Mouse (Mus musculus) forebrain, postnatal 0 days (tissue): ENCODE results near the gene Fzr1. TPM values are rescaled to one million over a fixed set of nuclear protein-coding genes. Genes with fewer than 3 reads are reported as not detected.

Experiments
- ATAC-seq: fragments of 200-750 bp; cut with Nextera tagmentation; 2 replicates; pipeline ENCODE4 v1.8.0; 2017; ENCODE audit warnings: mild to moderate bottlenecking, moderate library complexity
- DNase-seq: peaks from one replicate; pipeline ENCODE4 v3.0.0-alpha.2; 2015
- H3K27ac ChIP-seq: fragments of 300-500 bp; sonication (generic); 2 replicates; pipeline ENCODE4 v1.5.1; 2014; ENCODE audit warnings: low read depth, mild to moderate bottlenecking, antibody characterized with exemption, low read length, moderate library complexity, mixed read lengths
- H3K27me3 ChIP-seq: fragments of 300-500 bp; sonication (generic); 2 replicates; pipeline ENCODE4 v1.6.1; 2014; ENCODE audit warnings: mild to moderate bottlenecking, low read length, mixed read lengths; ENCODE audit not compliant: insufficient read depth
- H3K36me3 ChIP-seq: fragments of 300-500 bp; sonication (generic); 2 replicates; pipeline ENCODE4 v1.6.1; 2014; ENCODE audit warnings: mild to moderate bottlenecking, moderate library complexity; ENCODE audit not compliant: insufficient read depth
- H3K4me1 ChIP-seq: fragments of 300-500 bp; sonication (generic); 2 replicates; pipeline ENCODE4 v1.6.1; 2014; ENCODE audit warnings: antibody characterized with exemption; ENCODE audit not compliant: insufficient read depth
- H3K4me2 ChIP-seq: fragments of 300-500 bp; sonication (generic); 2 replicates; pipeline ENCODE4 v1.6.1; 2014; ENCODE audit warnings: low read depth, mild to moderate bottlenecking, moderate library complexity
- H3K4me3 ChIP-seq: fragments of 300-500 bp; sonication (generic); 2 replicates; pipeline ENCODE4 v1.5.1; 2014; ENCODE audit warnings: low read depth, low read length, mixed read lengths
- H3K9ac ChIP-seq: fragments of 300-500 bp; sonication (generic); 2 replicates; pipeline ENCODE4 v1.6.1; 2014; ENCODE audit warnings: mild to moderate bottlenecking
- H3K9me3 ChIP-seq: fragments of 300-500 bp; sonication (generic); 2 replicates; pipeline ENCODE4 v1.6.1; 2016; ENCODE audit warnings: low read length
- CTCF ChIP-seq: sonication (generic); IDR thresholded peaks from 2 replicates; pipeline ENCODE4 v1.5.1; 2016; ENCODE audit warnings: antibody characterized with exemption, control low read depth, low read depth
- WGBS: fragments of 180-500 bp; shearing (Covaris S2); extraction: QIAGEN DNeasy Blood & Tissue Kit; methylation state at CpG from one replicate; pipeline ENCODE4 v1.1.7; 2014; 5-methylcytosine and 5-hydroxymethylcytosine counted together
- polyA plus RNA-seq: library from polyadenylated mRNA; unstranded; fragments of >200 nt; fragmentation: Nextera tagmentation; extraction: Ambion mirVana; gene quantifications from 2 replicates; pipeline ENCODE4 v1.2.1, GENCODE M21; 2015
- total RNA-seq: library from RNA; depleted of rRNA; stranded (reverse); fragments of >200 nt; gene quantifications from 2 replicates; pipeline ENCODE4 v1.2.3, GENCODE M21; 2014

The Fzr1 gene
- total and polyA plus RNA-seq, 2 experiments from 2014 or later, result 67.2 to 132 TPM

- no peak for ATAC-seq
- DNase-seq, result no peak
- Histone ChIP-seq H3K4me1 (no peaks in the 10 kb centered on the region), H3K36me3 (peaks cover 48% of the 10 kb centered on the region), H3K9ac (no peak overlapping the region), H3K9me3 (no peaks in the 10 kb centered on the region), H3K27ac (no peak overlapping the region), H3K4me2 (no peak overlapping the region), H3K4me3 (no peak overlapping the region), H3K27me3 (no peaks in the 10 kb centered on the region)
- WGBS, result 63% methylated on average over 2 of the region's 2 CpGs
- TF ChIP-seq CTCF, result no peak
These were observed 50.4 kb downstream of the Fzr1 start for GRCm38 (mm10) chr10:81327959-81328358.

DNA sequence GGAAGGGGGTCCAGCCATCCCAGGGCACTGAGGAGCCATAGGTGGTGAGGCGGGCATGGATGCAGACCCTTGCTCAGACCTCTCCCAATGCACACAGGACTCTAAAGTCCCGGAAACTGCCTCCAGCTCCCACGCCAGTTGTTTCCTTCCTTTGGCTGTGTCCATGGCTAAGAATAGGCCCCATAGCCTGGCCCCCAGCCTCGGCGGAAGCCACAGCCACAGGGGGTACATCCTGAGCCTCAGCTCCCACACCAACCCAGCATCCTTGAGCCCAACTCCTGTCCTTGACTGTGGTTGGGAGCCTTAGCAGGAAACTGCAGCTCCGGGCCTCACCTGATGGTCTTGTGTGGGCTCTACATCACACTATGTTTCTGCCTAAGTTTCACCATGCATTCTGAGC lies 51.5 kb downstream of the Fzr1 start:
- Histone ChIP-seq H3K9ac (no peak overlapping the region), H3K27me3 (no peaks in the 10 kb centered on the region), H3K4me2 (no peak overlapping the region), H3K4me1 (0 out of 2 replicates have a peak, but pooled peaks cover 1% of the 10 kb centered on the region), H3K4me3 (no peak overlapping the region), H3K27ac (0 out of 2 replicates have a peak overlapping the region, but pooled peaks have one; percentile 40), H3K9me3 (no peaks in the 10 kb centered on the region), H3K36me3 (peaks cover 54% of the 10 kb centered on the region)
- ATAC-seq (no peak), DNase-seq (no peak)
- no peak for TF ChIP-seq CTCF
- 88% methylated on average over 6 of the region's 6 CpGs for WGBS

DNA sequence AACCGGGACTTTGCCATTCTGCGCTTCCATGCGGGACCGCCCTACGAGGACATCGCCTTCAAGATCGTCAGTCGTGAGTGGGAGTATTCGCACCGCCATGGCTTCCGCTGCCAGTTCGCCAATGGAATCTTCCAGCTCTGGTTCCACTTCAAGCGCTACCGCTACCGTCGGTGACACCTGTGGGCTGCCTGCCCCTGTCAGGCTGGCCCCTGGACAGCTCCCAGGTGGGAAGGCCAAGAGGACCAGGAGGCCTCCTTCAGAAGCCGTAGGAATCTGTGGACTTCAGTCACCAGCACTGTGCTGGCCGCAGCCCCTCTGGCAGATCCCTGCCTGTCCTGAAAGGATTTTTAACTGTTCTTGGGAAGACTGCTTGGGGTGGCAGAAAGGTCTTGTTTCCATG lies 52.5 kb downstream of the Fzr1 start:
- Histone ChIP-seq H3K4me3 (no peak overlapping the region), H3K4me2 (no peak overlapping the region), H3K9me3 (no peaks in the 10 kb centered on the region), H3K36me3 (peaks cover 54% of the 10 kb centered on the region), H3K27me3 (no peaks in the 10 kb centered on the region), H3K9ac (no peak overlapping the region), H3K4me1 (0 out of 2 replicates have a peak, but pooled peaks cover 5% of the 10 kb centered on the region), H3K27ac (no peak overlapping the region)
- DNase-seq (no peak), ATAC-seq (no peak)
- no peak for TF ChIP-seq CTCF
- WGBS, result 94% methylated on average over 18 of the region's 18 CpGs

DNA sequence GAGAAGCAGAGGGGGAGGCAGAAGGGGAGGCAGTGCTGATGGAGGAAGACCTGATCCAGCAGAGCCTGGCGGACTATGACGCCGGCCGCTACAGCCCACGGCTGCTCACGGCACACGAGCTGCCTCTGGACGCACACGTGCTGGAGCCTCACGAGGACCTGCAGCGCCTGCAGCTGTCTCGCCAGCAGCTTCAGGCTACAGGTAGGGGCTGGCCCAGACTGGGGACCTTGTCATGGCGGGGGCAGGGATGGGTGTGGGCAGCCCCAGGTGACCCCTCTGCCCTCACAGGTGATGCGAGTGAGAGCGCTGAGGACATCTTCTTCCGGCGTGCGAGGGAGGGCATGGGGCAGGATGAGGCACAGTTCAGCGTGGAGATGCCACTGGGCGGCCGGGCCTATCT lies 53.1 kb downstream of the Fzr1 start:
- Histone ChIP-seq H3K4me3 (no peak overlapping the region), H3K27me3 (no peaks in the 10 kb centered on the region), H3K9me3 (no peaks in the 10 kb centered on the region), H3K4me2 (no peak overlapping the region), H3K36me3 (peaks cover 54% of the 10 kb centered on the region), H3K9ac (no peak overlapping the region), H3K27ac (no peak overlapping the region), H3K4me1 (0 out of 2 replicates have a peak, but pooled peaks cover 5% of the 10 kb centered on the region)
- no peak for TF ChIP-seq CTCF
- DNase-seq (no peak), ATAC-seq (no peak)
- WGBS, result 95% methylated on average over 21 of the region's 21 CpGs

DNA sequence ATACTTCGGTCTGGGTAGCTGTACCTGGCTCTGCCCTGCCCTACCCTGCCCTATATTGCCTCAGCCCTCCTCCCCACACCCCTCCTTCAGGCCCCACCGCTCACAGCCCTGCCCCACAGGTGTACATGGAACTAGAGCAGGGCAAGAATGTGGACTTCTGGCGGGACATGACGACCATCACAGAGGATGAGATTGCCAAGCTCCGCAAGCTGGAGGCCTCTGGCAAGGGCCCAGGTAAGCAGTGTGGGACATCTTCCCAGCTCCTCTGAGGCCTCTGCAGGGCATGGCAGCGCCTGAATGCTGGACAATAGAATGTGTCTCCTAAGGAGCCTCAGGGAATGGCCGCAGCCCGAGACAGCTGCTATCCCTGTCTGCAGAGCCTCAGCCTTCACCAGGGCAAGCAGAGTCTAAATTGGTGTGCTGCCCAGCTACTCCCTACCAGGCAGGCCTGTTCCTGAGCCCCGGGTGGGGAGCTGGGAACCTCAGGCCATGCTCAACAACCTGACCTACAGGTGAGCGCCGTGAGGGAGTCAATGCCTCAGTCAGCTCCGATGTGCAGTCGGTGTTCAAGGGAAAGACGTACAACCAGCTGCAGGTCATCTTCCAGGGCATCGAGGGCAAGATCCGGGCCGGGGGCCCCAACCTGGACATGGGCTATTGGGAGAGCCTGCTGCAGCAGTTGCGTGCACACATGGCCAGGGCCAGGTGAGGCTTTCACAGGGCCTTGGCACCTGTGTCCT lies 54.4 kb downstream of the Fzr1 start:
- Histone ChIP-seq H3K4me1 (0 out of 2 replicates have a peak, but pooled peaks cover 5% of the 10 kb centered on the region), H3K9me3 (no peaks in the 10 kb centered on the region), H3K27me3 (no peaks in the 10 kb centered on the region), H3K9ac (no peak overlapping the region), H3K4me3 (no peak overlapping the region), H3K4me2 (no peak overlapping the region), H3K27ac (no peak overlapping the region), H3K36me3 (peaks cover 54% of the 10 kb centered on the region)
- TF ChIP-seq CTCF, result no peak
- DNase-seq (no peak), ATAC-seq (no peak)
- WGBS, result 94% methylated on average over 18 of the region's 18 CpGs

DNA sequence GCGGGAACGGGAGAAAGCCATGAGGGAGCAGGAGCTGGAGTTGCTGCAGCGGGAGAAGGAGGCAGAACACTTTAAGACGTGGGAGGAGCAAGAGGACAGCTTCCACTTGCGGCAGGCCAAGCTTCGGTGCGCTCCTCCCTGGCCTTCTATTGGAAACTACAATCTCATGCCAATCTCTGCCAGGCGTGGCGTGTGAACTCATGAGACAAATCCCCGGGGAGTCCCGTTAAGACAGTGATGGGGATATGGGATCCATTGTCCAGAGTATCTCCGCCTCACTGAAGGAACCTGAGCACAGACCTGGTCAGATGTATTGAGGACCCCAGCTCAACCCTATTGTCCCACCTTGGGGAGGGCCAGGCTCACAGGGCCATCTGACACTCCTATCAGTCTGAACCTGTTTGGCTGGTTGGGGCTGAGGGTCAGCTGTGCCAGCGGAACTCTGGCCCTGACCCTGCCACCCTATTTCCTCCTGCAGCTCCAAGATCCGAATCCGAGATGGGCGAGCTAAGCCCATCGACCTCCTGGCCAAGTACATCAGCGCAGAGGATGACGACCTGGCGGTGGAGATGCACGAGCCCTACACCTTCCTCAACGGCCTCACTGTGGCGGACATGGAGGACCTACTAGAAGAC lies 55.1 kb downstream of the Fzr1 start:
- TF ChIP-seq CTCF, result no peak
- no peak overlapping the region for H3K4me3 ChIP-seq
- H3K36me3 ChIP-seq, result peaks cover 61% of the 10 kb centered on the region
- 0 out of 2 replicates have a peak, but pooled peaks cover 5% of the 10 kb centered on the region for H3K4me1 ChIP-seq
- 94% methylated on average over 23 of the region's 23 CpGs for WGBS
- no peak overlapping the region for H3K27ac ChIP-seq
- no peaks in the 10 kb centered on the region for H3K9me3 ChIP-seq
- no peak overlapping the region for H3K9ac ChIP-seq
- no peak overlapping the region for H3K4me2 ChIP-seq
- no peak for ATAC-seq
- DNase-seq, result no peak
- no peaks in the 10 kb centered on the region for H3K27me3 ChIP-seq

- Histone ChIP-seq H3K4me2 (no peak overlapping the region), H3K27me3 (no peaks in the 10 kb centered on the region), H3K9ac (no peak overlapping the region), H3K4me1 (0 out of 2 replicates have a peak, but pooled peaks cover 5% of the 10 kb centered on the region), H3K36me3 (peaks cover 66% of the 10 kb centered on the region), H3K27ac (no peak overlapping the region), H3K4me3 (no peak overlapping the region), H3K9me3 (no peaks in the 10 kb centered on the region)
- TF ChIP-seq CTCF, result no peak
- 92% methylated on average over 27 of the region's 27 CpGs for WGBS
- no peak for ATAC-seq
- DNase-seq, result no peak
These were observed 55.9 kb downstream of the Fzr1 start for GRCm38 (mm10) chr10:81322444-81322843.
